Mouse (Mus musculus): Measurements from ENCODE around the gene Sun3. TPM values are rescaled to one million over a fixed set of nuclear protein-coding genes. Genes with fewer than 3 reads are reported as not detected.
A peak's percentile ranks its signal among the peaks of the same experiment; 100 is the strongest.

The Sun3 gene
- polyA plus RNA-seq, 1 experiment from 2014 or later: 0.47 TPM

- POLR2A ChIA-PET: no interaction called here
- in situ Hi-C loops (cut with MboI; ENCODE audit: low pct_unique_long_range_greater_than_20kb): no loop called here
- ATAC-seq: no peak
- no peaks in the 10 kb centered on the region for H3K27me3 ChIP-seq
- peak; percentile 80 for TF ChIP-seq CTCF (IDR thresholded peaks at IDR 0.05)
- CTCF ChIA-PET: interaction anchor here (0.6 to 5.0 kb wide), 15 partner anchors 10 to 165 kb away, joined by 3 to 46 read pairs (median 5); no protein-coding TSS in a partner anchor
- DNase-seq (ENCODE audit: low read depth, low spot score): peak; percentile 9
Measured at GRCm38 (mm10) chr11:8983237-8983861, 65.4 kb downstream of the Sun3 start.

DNA sequence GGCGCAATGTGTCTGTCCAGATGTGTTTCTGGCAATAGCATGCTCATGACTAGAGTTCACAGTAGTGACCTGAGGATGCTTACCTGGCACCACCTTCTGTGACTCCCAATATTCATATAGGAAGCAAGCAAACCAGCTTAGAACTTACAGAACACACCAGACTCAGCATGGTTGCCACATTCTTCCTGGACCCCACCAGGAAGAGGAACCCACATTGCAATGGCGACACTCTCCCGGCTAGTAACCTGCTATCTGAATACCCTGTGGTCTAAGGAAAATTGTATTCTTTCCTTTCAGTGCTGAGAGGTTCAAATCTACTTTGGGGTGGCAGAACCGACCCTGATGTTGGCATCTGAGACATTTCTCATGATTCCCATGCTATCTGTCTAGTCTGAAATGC is 70.6 kb downstream of the Sun3 start:
- TF ChIP-seq CTCF (IDR thresholded peaks at IDR 0.05): no peak
- DNase-seq (ENCODE audit: low read depth, low spot score): no peak
- peaks cover 5% of the 10 kb centered on the region for H3K27me3 ChIP-seq
- no peak for ATAC-seq
- CTCF ChIA-PET: interaction anchor here (0.6 to 3.2 kb wide), 5 partner anchors 9 to 457 kb away, joined by 3 to 12 read pairs (median 3); no protein-coding TSS in a partner anchor
- POLR2A ChIA-PET: no interaction called here
- in situ Hi-C loops (cut with MboI; ENCODE audit: low pct_unique_long_range_greater_than_20kb): no loop called here

- no peak for TF ChIP-seq CTCF (IDR thresholded peaks at IDR 0.05)
- ATAC-seq: no peak
- ChIA-PET POLR2A (no interaction called here), CTCF (interaction anchor here (1.7 kb wide), 1 partner anchor 163 kb away, joined by 3 read pairs; no protein-coding TSS in a partner anchor)
- in situ Hi-C loops (cut with MboI; ENCODE audit: low pct_unique_long_range_greater_than_20kb): no loop called here
- no peak for DNase-seq (ENCODE audit: low read depth, low spot score)
- peaks cover 14% of the 10 kb centered on the region for H3K27me3 ChIP-seq
Measured at GRCm38 (mm10) chr11:8973166-8973565, 75.6 kb downstream of the Sun3 start, which contains the start of gene Pkd1l1. TSS of gene Pkd1l1 (minus strand) at chr11:8973266.

DNA sequence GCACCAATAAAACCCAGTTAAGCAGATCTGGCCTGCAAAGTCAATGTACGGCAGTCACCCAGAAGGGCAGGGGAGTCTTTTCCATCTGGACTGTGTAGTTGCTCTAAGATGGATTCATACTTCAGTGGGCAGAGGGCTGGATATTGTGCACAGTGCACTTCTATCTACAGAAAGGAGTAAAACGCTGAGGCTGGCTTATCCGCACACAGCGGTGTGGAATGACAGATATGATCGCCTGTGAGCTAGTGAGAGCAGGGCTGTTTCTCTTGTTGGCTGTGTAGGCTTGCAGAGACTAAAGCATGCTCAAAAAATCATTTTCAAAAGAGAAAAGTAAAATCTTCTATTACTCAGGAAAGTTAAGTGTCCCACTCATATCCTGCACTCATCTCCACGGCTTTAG is 76.7 kb downstream of the Sun3 start:
- in situ Hi-C loops (cut with MboI; ENCODE audit: low pct_unique_long_range_greater_than_20kb): no loop called here
- TF ChIP-seq CTCF (IDR thresholded peaks at IDR 0.05): no peak

DNA sequence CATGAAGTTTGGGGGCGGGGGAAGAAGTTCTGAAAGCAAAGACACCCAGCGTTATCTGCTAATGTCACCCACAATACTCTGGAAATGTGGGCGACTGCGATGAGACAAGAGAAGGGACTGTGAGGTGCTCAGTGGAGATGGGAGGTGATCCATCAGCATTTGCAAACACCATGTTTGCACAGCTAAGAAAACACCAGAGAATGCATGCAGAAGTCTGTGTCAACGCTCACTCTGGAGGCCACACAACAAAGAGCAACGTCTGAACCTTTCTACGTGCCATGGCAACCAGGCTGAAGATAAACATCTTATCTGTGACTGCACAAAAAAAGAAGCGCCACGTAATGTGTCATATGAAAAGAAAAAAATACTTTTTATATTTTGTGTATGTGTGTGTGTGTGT is 78.3 kb downstream of the Sun3 start:
- POLR2A ChIA-PET: no interaction called here
- DNase-seq (ENCODE audit: low read depth, low spot score) (no peak), ATAC-seq (no peak)
- TF ChIP-seq CTCF (IDR thresholded peaks at IDR 0.05): no peak
- in situ Hi-C loops (cut with MboI; ENCODE audit: low pct_unique_long_range_greater_than_20kb): no loop called here
- CTCF ChIA-PET: interaction anchor here (1.8 kb wide), 1 partner anchor 8 kb away, joined by 4 read pairs; no protein-coding TSS in a partner anchor
- peaks cover 14% of the 10 kb centered on the region for H3K27me3 ChIP-seq

More for the DNA sequence above, 76.7 kb downstream of the Sun3 start:
- DNase-seq (ENCODE audit: low read depth, low spot score): no peak
- CTCF ChIA-PET: interaction anchor here (1.3 kb wide), 1 partner anchor 11 kb away, joined by 4 read pairs; no protein-coding TSS in a partner anchor
- no peak for ATAC-seq
- H3K27me3 ChIP-seq: peaks cover 14% of the 10 kb centered on the region
- POLR2A ChIA-PET: no interaction called here

DNA sequence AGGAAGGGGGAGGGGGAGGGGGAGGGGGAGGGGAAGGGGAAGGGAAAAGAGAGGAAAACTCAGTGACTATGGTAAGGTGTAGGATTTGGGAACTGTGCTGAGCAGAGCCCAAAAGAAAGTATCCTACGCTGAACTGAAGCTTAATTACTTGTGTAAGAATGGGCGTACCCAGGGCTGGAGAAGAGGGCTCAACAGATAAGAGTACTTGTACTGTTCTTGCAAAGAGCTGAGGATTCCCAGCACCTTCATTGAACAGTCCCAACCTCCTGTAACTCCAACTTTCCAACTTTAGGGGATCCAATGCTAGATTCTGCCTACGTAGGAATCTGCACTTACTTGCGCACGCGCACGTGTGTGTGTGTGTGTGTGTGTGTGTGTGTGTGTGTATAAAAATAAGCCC is 80.7 kb downstream of the Sun3 start:
- peaks cover 9% of the 10 kb centered on the region for H3K27me3 ChIP-seq
- no peak for ATAC-seq
- ChIA-PET CTCF (no interaction called here), POLR2A (no interaction called here)
- in situ Hi-C loops (cut with MboI; ENCODE audit: low pct_unique_long_range_greater_than_20kb): no loop called here
- no peak for DNase-seq (ENCODE audit: low read depth, low spot score)
- no peak for TF ChIP-seq CTCF (IDR thresholded peaks at IDR 0.05)

Other genes with a start within 250 kb of the Sun3 start
- gene Pkd1l1, start 75.7 kb downstream of the Sun3 start, polyA plus RNA-seq (2021): 0.09 TPM
- gene Hus1, start 37.8 kb downstream of the Sun3 start, polyA plus RNA-seq (2021): 10.1 TPM
- gene Gm11992, start 397 bp downstream of the Sun3 start, polyA plus RNA-seq (2021): 2.6 TPM
- 34.6 TPM for gene Upp1, start 69.1 kb upstream of the Sun3 start, polyA plus RNA-seq (2021)
- 0.01 TPM for gene Abca13, start 143.0 kb upstream of the Sun3 start, polyA plus RNA-seq (2021)